Mouse (Mus musculus): ENCODE measurements at regions not wholly inside any gene's neighbourhood (a gene's known extent, or its start where the extent isn't known, plus 50 kb on each side); places are given as distances from the start of the nearest gene placed in this dataset.

DNA sequence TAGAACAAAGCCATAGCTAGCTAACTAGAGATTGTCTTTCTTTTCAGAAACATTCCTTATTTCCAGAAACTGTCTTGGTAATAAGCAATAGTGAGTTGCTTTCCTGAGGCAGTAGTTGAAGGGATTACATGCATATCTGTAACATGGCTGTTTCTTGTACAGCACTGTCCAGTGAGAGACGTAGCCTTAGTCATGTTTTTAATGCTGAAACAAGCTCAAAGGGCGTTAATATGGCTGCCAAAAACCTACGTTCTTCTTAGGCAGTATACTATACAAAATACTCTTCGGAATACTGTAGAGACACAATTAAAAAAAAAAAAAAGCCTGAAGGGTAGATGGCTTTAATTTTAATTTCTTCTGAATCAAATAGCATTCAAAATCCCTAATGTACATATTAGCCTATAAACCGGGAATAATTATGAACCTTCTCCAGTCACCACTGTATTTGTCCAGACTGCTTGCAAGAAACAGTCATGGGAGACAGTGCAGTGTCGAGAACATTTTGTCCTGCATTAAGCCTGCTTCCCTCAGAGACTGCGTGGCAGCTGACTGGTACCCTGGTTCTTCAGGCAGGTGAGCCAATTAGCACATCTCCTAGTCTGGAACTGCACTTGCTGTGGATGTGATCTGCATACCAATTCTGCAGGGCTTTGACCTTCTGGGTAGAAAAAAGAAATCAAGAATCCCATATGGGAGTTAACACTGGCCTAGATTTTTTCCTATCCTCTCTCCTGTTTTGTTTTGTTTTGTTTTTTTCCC, 854.7 kb upstream of the Stxbp6 start:
- no peak for ATAC-seq
- no peaks in the 10 kb centered on the region for H3K27me3 ChIP-seq
- no peak for DNase-seq (ENCODE audit: low read depth, low spot score)
- ChIA-PET CTCF (no interaction called here), POLR2A (no interaction called here)
- no peak for TF ChIP-seq CTCF (IDR thresholded peaks at IDR 0.05)
- in situ Hi-C loops (cut with MboI; ENCODE audit: low pct_unique_long_range_greater_than_20kb): loop anchor here (25.0 kb wide), 3 partner anchors 683 to 1383 kb away; partner anchors contain the start of gene Nova1
